Mouse (Mus musculus): ENCODE results near the gene Iffo1.
"Not testable (repeated sequence)": the region's sequence is repeated elsewhere in the genome, so short reads cannot be mapped to it uniquely, and the experiment has no call there.

Iffo1 gene

GRCm38 (mm10) chr6:125160854-125161760, 16.1 kb downstream of the Iffo1 start:
- peak; percentile 99 for DNase-seq (ENCODE audit: low read depth, low spot score)

- peak; percentile 90 for DNase-seq (ENCODE audit: low read depth, low spot score)
Measured at GRCm38 (mm10) chr6:125161971-125162370, 16.9 kb downstream of the Iffo1 start.

GRCm38 (mm10) chr6:125162615-125163305, 17.7 kb downstream of the Iffo1 start:
- DNase-seq (ENCODE audit: low read depth, low spot score): not testable (repeated sequence)

DNA sequence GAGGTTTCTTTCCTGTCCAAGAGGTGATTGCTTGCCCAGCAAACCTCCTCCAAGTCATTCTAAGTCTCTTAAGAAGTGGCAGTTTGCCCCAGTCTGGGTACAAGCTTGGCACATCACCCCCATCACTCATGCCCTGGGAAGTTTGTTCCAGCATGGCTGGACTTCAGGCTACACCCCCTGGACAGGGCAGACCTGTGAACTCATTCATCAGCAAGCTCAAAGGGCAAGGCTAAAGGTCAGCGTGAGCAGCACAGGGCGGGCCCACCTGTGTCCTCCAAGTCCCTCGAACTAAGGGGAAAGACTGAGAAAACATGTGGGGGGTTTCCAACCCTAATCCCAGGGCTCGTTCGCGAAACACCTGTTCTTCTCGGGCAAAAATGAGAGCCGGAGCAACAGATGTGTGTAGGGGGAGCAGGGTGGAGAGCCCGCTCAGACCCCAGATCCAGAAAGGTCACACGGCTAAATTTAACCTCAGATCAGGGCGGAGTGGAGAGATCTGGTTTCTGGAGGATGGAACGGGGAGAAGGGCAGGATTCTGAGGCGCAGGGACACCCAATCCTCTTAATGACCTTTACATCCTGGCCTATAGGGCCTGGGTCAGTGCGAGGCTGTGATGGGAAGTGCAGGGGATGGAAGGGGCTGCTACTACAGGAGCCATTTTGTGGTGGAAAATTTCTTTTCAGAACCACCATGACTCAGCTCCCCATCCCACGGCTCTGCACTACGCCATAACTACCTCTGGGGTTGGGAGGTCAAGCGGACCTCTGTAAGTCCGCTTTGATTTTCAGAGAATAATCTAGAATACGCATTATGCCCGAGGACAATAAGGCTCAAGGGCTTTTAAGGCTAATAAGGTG, 19.0 kb downstream of the Iffo1 start:
- DNase-seq (ENCODE audit: low read depth, low spot score): peak; percentile 57

DNA sequence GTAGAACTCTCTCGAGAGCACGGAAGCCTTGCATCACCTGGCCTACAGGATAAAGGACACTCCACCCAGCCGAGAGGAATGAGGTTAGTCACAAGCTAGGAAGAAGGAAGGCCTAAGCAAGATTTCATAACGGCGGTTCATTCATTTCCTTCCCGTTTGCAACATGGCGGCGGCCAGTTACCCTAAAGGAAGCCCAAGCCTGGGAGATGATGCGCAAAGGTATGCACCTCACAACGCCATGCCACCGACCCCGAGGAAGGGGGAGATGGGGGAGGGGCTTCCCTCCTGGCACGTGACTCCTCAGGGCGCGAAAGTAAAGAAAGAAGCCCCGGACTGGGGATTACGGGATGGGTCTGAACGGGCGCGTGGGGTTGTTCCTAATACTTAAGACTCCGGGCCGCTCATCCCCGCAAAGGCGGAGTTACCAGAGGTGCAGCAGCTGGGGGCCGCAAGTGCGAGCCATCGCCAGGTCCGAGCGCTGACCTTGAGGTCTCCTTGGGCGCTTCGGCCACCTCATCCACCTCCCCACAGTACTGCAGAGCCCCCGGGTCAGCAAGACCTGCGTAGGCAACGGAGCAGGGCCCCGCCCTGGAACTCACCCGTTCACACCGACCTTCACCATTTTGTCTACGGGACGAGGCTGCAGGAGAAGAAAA, 19.8 kb downstream of the Iffo1 start:
- peak; percentile 92 for DNase-seq (ENCODE audit: low read depth, low spot score)

DNA sequence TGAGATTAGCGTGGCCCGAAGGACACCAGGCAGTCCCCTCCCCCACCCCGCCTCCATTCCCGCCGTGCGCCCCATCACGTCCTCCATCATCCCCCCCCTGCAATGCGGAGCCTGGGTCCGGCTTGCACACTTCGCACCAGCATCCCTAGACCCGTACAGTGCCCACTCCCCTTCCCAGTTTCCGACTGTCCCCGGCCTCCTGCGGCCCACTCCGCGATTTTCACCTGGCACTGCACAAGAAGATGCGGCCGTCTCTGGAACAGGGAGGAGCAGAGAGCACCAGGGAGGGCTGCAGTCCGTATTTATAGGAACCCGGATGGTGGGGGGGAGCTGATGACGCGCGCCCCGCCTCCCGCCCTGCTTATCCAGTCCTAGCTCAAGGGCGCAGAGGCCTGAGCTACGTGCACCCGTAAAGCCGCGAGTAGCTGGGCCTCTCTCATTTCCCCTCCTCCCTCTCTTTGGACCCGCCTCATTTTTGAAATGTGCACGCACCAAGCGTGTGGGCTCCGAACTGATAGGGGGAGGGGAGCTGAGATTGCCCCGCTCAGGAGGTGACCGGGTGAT, 20.4 kb downstream of the Iffo1 start:
- DNase-seq (ENCODE audit: low read depth, low spot score): peak; percentile 99

GRCm38 (mm10) chr6:125166051-125166751, 21.2 kb downstream of the Iffo1 start, which contains the start of gene Gapdh:
TSS of gene Gapdh (minus strand) at chr6:125166467.
- DNase-seq (ENCODE audit: low read depth, low spot score): peak; percentile 64

DNA sequence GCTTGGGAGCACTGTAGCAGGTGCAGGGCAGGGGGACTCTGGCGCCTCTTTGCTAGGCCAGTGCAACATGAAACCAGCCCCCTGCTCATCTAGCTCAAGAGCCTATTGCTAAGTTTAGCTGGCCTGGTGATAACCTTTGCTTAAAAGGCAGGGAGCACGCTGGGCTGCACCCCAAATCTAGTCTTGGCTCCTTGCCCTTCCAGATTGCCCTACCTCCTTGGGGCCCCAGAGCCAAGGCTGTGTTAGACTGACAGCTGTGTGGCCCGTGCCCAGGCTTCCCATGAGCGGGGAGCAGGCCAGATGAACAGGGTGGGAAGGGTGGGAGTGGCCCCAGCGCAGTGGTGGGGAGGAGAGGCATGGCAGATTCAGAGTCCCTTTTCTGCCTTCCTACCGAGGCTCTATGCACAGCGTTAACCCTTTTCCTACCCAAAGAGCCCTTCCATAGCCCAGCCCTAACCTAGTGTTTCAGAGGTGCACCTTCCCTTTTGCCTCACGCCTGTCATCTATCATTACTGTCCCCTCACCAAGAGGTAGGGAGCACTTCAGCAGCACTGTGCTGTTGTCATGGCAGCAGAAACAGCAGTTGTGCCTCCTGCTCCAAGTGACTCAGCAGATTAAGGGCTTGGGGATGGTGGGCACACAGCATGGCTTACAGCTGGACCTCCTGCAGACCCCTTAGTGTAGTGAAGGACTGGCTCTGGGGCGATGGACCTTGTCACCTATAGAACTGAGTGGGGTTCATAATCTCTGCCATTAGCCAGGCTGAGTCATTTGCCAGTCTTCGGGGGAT, 22.0 kb downstream of the Iffo1 start:
- DNase-seq (ENCODE audit: low read depth, low spot score): peak; percentile 70

GRCm38 (mm10) chr6:125168086-125168485, 23.0 kb downstream of the Iffo1 start:
- no peak for DNase-seq (ENCODE audit: low read depth, low spot score)

- DNase-seq (ENCODE audit: low read depth, low spot score): no peak
Measured at GRCm38 (mm10) chr6:125170194-125170593, 25.2 kb downstream of the Iffo1 start.

DNA sequence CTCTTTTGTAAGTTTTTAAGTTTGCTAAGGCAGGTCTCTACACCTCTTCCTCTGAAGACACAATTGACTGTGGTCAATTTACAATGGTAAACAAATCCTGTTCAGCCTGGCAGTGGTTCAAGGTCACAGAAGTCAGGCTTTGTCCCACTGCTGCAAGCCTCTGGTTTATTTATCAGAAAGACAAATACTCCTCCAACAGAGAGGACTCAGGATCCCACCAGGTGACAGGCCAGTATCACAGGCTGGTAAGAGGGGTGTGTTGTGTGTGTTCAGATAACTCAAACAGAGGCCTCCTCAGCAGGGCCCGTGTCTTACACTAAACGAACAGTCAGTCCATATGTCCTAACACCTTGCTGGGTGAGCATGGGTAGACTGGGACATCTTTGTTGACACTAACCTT, 27.4 kb downstream of the Iffo1 start:
- peak; percentile 91 for DNase-seq (ENCODE audit: low read depth, low spot score)

GRCm38 (mm10) chr6:125173256-125173655, 28.2 kb downstream of the Iffo1 start:
- DNase-seq (ENCODE audit: low read depth, low spot score): no peak

DNA sequence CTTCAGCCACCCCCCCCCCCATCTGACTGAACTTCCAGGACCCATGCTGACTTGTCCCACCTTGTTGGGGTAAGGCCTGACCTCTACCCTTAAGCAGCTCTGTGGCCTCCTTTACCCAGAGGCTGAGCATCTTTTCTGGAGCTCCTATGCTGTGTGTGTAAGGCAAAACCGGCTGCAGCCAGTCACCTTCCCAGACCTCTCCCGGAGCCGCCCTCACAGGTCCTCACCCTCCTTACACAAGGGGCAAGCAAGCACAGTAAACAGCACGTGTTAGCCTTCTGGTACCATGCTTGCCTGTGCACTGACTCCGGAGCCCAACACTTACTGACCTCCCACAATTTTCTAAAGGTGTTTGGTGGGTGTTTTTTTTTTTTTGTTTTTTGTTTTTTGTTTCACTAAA, 30.4 kb downstream of the Iffo1 start:
- peak; percentile 27 for DNase-seq (ENCODE audit: low read depth, low spot score)

- no peak for DNase-seq (ENCODE audit: low read depth, low spot score)
Measured at GRCm38 (mm10) chr6:125179601-125180000, 34.6 kb downstream of the Iffo1 start.

- DNase-seq (ENCODE audit: low read depth, low spot score): no peak
Measured at GRCm38 (mm10) chr6:125182133-125182532, 37.1 kb downstream of the Iffo1 start.

DNA sequence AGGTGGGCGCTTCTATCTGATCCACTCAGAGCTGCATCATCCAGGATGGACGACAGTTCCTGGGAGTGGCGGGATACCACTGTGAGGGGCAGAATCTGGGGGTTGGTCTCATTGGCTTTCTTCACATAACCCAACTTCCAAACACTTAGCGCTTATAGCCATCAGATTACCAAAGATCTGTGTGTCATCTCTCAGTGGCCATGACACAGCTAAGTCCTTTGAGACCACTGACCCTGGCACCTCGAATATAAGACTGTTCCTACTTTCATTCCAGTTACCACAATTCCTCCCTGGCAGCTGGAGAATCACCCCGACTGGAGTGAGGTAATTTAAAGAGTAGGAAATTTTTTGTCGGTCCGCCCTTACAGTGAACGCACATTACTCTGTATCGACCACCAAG, 41.2 kb downstream of the Iffo1 start:
- DNase-seq (ENCODE audit: low read depth, low spot score): no peak

DNA sequence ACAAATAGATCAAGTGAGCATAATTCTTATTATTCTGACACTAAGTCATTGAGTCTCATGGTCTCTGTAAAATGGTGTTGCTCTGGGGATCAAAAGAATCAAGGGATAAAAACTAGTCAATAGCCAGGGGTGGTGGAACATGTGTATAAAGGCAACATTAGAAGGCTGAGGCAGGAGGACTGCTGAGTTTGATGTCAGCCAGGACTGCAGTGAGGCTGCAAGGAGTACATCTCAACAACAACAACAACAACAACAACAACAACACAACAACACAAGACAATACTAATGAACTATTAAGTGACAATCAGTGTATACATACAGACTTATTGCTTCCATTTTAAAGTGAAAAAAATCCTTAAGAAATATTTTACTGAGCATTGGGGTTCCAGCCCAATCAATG, 45.8 kb downstream of the Iffo1 start:
- no peak for DNase-seq (ENCODE audit: low read depth, low spot score)

GRCm38 (mm10) chr6:125191332-125192015, 46.4 kb downstream of the Iffo1 start, which contains the start of the genes Ncapd2 and Mrpl51:
TSS of gene Ncapd2 (minus strand) at chr6:125191701.
TSS of gene Mrpl51 (plus strand) at chr6:125191801.
- DNase-seq (ENCODE audit: low read depth, low spot score): peak; percentile 99

Data from R1 (cell line).